Mouse (Mus musculus): ENCODE measurements around the gene Ralgps1.

DNA sequence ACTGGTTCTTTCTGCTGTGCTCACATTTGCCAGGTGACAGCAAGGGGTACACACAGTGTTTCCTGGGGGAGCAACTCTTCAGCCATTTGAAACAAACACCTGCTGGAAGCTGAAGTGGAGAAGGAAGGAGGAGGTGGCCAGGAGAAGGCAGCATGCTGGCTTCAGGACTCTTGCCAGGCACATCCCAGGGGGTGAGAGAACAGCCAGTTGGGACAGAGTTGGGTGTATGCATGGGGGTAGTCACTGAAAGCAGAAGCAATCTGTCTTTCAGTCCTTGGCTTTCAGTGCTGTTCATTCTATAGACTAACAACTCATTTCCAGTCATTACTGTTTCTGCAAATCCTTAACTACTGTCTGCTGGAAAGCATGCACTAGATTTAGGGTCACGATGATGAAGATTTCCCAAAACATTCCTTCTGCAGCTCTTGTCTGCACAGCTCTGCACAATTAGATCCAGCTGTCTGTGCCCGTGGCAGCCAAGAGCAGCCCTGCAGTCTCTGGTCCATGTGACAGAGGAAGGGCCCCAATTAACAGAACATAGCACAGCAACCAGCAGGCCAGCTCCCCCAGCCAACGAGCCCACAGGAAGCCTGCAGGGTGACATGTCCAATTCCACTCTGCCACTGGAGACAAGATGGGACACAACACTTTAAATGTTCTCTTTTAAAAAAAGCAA is 70.8 kb downstream of the Ralgps1 start:
- no peak for TF ChIP-seq CTCF (IDR thresholded peaks at IDR 0.05; ENCODE audit: insufficient read depth, low read length)
- TF ChIP-seq POLR2A (IDR thresholded peaks at IDR 0.05; ENCODE audit: borderline replicate concordance, extremely low read depth, low read depth, low read length) = no peak

Data from lung, adult 2 months (tissue).